Mouse (Mus musculus) hindbrain, embryonic 12.5 days (tissue): ENCODE measurements at regions not wholly inside any gene's neighbourhood (a gene's known extent, or its start where the extent isn't known, plus 50 kb on each side); places are given as distances from the start of the nearest gene placed in this dataset.

ENCODE experiments used
- ATAC-seq: fragments of 200-750 bp; cut with Nextera tagmentation; 2 replicates; pipeline ENCODE4 v1.8.0; 2017; ENCODE audit warnings: moderate TSS enrichment; ENCODE audit not compliant: low FRiP score
- H3K27ac ChIP-seq: fragments of 300-500 bp; sonication (generic); 2 replicates; pipeline ENCODE4 v1.5.1; 2016; ENCODE audit warnings: mild to moderate bottlenecking
- H3K27me3 ChIP-seq: fragments of 300-500 bp; sonication (generic); 2 replicates; pipeline ENCODE4 v1.6.1; 2016; ENCODE audit warnings: mild to moderate bottlenecking
- H3K36me3 ChIP-seq: fragments of 300-500 bp; sonication (generic); 2 replicates; pipeline ENCODE4 v1.6.1; 2016; ENCODE audit warnings: mild to moderate bottlenecking
- H3K4me1 ChIP-seq: fragments of 300-500 bp; sonication (generic); 2 replicates; pipeline ENCODE4 v1.6.1; 2016
- H3K4me2 ChIP-seq: fragments of 300-500 bp; sonication (generic); replicated peaks from 2 replicates; pipeline ENCODE4 v1.6.1; 2016; ENCODE audit warnings: mild to moderate bottlenecking
- H3K4me3 ChIP-seq: fragments of 300-500 bp; sonication (generic); 2 replicates; pipeline ENCODE4 v1.5.1; 2016; ENCODE audit warnings: mild to moderate bottlenecking
- H3K9ac ChIP-seq: fragments of 300-500 bp; sonication (generic); 2 replicates; pipeline ENCODE4 v1.6.1; 2016; ENCODE audit warnings: mild to moderate bottlenecking, moderate library complexity
- H3K9me3 ChIP-seq: fragments of 300-500 bp; sonication (generic); replicated peaks from 2 replicates; pipeline ENCODE4 v1.6.1; 2016; ENCODE audit warnings: mild to moderate bottlenecking
- WGBS: fragments of 180-500 bp; shearing (Covaris S2); methylation state at CpG from one replicate; pipeline ENCODE4 v1.1.7; 2016; 5-methylcytosine and 5-hydroxymethylcytosine counted together

DNA sequence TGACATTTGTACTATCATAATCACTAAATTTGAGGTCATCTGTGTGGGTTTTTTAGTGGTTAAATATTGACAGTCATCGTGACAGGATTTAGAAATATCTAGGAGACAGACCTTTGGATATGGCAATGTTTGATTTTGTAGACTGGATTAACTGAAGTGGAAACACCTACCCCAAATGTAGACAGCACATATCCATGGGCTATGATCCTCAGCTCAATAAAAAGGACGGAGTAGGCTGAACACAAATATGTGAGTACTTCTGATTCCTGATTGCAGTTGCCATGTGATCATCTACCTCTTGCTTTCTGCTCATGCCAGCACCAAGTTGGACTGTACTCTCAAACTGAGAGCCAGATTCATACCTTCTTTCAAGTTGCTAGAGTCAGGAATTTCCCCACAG is 674.4 kb downstream of the Kcna4 start:
- H3K4me3 ChIP-seq: no peak overlapping the region
- H3K9me3 ChIP-seq: no peaks in the 10 kb centered on the region
- no peak overlapping the region for H3K9ac ChIP-seq
- H3K27me3 ChIP-seq: no peaks in the 10 kb centered on the region
- H3K36me3 ChIP-seq: no peaks in the 10 kb centered on the region
- H3K4me2 ChIP-seq: no peak overlapping the region
- peaks cover 8% of the 10 kb centered on the region; the same call in 1 of the 2 replicates for H3K4me1 ChIP-seq
- H3K27ac ChIP-seq: no peak overlapping the region
- 94% methylated on average over 2 of the region's 2 CpGs for WGBS
- no peak for ATAC-seq

DNA sequence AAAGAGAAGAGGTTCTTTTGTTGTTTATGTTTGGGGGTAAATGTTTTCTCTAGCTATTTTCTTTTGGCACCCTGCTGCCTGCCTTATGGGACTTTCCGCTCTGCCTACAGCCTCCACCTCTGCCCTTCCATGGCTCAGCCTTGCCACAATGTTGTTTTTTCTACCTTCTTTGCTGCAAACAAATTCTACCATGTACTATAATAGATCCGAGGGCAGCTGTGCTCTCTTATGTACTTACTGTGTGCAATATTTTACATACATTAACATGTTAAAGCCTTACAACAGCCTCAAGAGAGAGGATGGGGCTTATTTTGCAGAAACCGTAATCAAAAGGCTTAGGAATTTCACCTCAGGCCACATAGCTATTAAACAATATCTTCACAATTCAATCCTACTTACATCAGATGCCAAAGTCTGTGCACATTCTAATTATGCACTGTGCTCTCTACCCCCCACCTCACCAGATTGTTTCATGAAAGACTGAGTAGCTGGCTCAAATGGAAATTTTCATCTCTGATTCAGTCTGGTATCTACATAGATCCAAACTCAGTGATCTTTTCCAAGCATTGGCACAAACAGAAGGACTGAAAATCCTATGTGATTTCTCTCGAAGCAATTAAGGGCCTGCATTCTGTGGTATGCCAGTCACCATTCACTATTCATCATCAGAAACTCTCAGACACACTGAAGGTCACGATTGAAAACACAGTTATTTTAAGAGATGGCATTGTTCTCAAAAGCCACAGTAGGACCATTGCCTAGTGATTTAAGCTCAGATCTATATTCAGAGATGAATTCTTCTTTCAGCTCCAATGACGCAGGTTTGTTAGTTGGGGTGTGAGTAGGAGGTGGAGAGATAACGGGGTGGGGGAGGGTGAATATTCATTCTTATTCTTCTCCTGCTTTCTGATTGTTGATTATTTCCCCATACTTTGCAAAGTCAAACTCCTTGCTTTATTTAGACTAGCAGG is 675.2 kb downstream of the Kcna4 start:
- ATAC-seq: peak; percentile 78
- Histone ChIP-seq H3K4me2 (no peak overlapping the region), H3K4me3 (no peak overlapping the region), H3K36me3 (no peaks in the 10 kb centered on the region), H3K9me3 (no peaks in the 10 kb centered on the region), H3K9ac (no peak overlapping the region), H3K27me3 (no peaks in the 10 kb centered on the region), H3K4me1 (peaks cover 8% of the 10 kb centered on the region; the same call in 1 of the 2 replicates), H3K27ac (peak overlapping the region; percentile 48)
- WGBS: 59% methylated on average over 7 of the region's 7 CpGs

GRCm38 (mm10) chr2:107968526-107968925 is 678.1 kb downstream of the Kcna4 start:
- no peak overlapping the region for H3K9ac ChIP-seq
- H3K36me3 ChIP-seq: no peaks in the 10 kb centered on the region
- no peaks in the 10 kb centered on the region for H3K27me3 ChIP-seq
- ATAC-seq: no peak
- H3K4me3 ChIP-seq: no peak overlapping the region
- H3K27ac ChIP-seq: no peak overlapping the region
- H3K4me1 ChIP-seq: peaks cover 8% of the 10 kb centered on the region; the same call in 1 of the 2 replicates
- H3K9me3 ChIP-seq: no peaks in the 10 kb centered on the region
- 38% methylated on average over 2 of the region's 2 CpGs for WGBS
- H3K4me2 ChIP-seq: no peak overlapping the region

GRCm38 (mm10) chr2:107969526-107969925 is 679.1 kb downstream of the Kcna4 start:
- H3K9me3 ChIP-seq: no peaks in the 10 kb centered on the region
- no peak overlapping the region for H3K4me2 ChIP-seq
- WGBS: 88% methylated on average over 2 of the region's 2 CpGs
- H3K27ac ChIP-seq: no peak overlapping the region
- no peak overlapping the region for H3K4me3 ChIP-seq
- H3K9ac ChIP-seq: no peak overlapping the region
- H3K27me3 ChIP-seq: no peaks in the 10 kb centered on the region
- peaks cover 8% of the 10 kb centered on the region; the same call in 1 of the 2 replicates for H3K4me1 ChIP-seq
- no peak for ATAC-seq
- H3K36me3 ChIP-seq: no peaks in the 10 kb centered on the region

DNA sequence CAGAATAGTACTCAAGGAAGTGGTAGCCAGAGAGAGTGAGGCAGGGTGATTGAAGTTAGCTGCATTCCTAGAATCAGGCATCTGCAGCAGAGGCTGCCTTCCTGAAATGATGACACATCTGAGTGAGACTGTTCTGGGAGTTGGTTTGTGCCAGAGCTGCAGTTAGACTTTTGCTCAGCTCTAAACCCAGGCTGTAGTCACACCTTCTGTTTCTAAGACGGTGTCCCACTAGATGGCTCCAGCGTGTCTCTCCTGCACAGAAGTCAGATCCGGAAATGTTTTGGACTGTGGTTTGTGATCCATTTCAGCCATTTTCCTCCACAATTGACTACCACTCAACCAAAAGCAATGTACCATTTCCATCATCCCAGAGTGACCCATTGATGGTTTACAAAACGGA is 683.1 kb downstream of the Kcna4 start:
- H3K4me2 ChIP-seq: no peak overlapping the region
- no peak overlapping the region for H3K9ac ChIP-seq
- H3K9me3 ChIP-seq: no peaks in the 10 kb centered on the region
- H3K36me3 ChIP-seq: no peaks in the 10 kb centered on the region
- H3K4me1 ChIP-seq: no peaks in the 10 kb centered on the region
- no peak overlapping the region for H3K4me3 ChIP-seq
- H3K27ac ChIP-seq: no peak overlapping the region
- no peak for ATAC-seq
- no peaks in the 10 kb centered on the region for H3K27me3 ChIP-seq
- 78% methylated on average over 4 of the region's 4 CpGs for WGBS

DNA sequence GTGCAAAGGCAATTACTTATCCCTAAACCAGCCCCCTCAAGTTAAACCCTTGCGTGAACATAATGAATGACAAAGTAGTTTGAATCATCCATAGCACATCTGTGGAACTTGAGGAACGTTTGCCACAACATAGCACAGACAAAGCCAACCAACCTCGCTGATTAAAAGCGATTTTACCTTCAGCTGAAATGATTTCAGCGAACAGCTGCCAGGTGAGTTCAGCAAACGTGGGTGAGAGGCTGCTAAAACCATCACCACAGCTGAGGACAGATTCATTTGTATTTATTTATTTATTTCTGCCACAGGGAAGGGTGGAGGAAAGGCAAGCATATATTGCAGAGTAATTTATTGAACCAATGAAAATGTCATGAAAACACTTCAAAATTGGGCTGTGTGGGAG is 704.4 kb downstream of the Kcna4 start:
- H3K36me3 ChIP-seq: no peaks in the 10 kb centered on the region
- no peak overlapping the region for H3K9ac ChIP-seq
- H3K4me1 ChIP-seq: no peaks in the 10 kb centered on the region
- H3K27me3 ChIP-seq: no peaks in the 10 kb centered on the region
- no peak overlapping the region for H3K4me2 ChIP-seq
- no peak overlapping the region for H3K4me3 ChIP-seq
- WGBS: 67% methylated on average over 6 of the region's 6 CpGs
- no peak overlapping the region for H3K27ac ChIP-seq
- no peak for ATAC-seq
- H3K9me3 ChIP-seq: no peaks in the 10 kb centered on the region

- Histone ChIP-seq H3K4me2 (no peak overlapping the region), H3K9me3 (no peaks in the 10 kb centered on the region), H3K27me3 (no peaks in the 10 kb centered on the region), H3K4me1 (no peaks in the 10 kb centered on the region), H3K4me3 (no peak overlapping the region), H3K36me3 (no peaks in the 10 kb centered on the region), H3K9ac (no peak overlapping the region), H3K27ac (no peak overlapping the region)
- 88% methylated on average over 3 of the region's 3 CpGs for WGBS
- ATAC-seq: no peak
Observed at GRCm38 (mm10) chr2:108011534-108011933, 721.1 kb downstream of the Kcna4 start.

- ATAC-seq: no peak
- Histone ChIP-seq H3K9me3 (no peaks in the 10 kb centered on the region), H3K27me3 (no peaks in the 10 kb centered on the region), H3K4me2 (no peak overlapping the region), H3K4me1 (no peaks in the 10 kb centered on the region), H3K36me3 (no peaks in the 10 kb centered on the region), H3K9ac (no peak overlapping the region), H3K4me3 (no peak overlapping the region), H3K27ac (no peak overlapping the region)
- 66% methylated on average over 3 of the region's 3 CpGs for WGBS
Observed at GRCm38 (mm10) chr2:108023206-108023605, 732.8 kb downstream of the Kcna4 start.

- Histone ChIP-seq H3K9ac (no peak overlapping the region), H3K4me1 (peaks cover 11% of the 10 kb centered on the region; the same call in 1 of the 2 replicates), H3K9me3 (no peaks in the 10 kb centered on the region), H3K4me2 (no peak overlapping the region), H3K27me3 (no peaks in the 10 kb centered on the region), H3K4me3 (no peak overlapping the region), H3K36me3 (no peaks in the 10 kb centered on the region), H3K27ac (no peak overlapping the region)
- ATAC-seq: no peak
- 89% methylated on average over 2 of the region's 2 CpGs for WGBS
Observed at GRCm38 (mm10) chr2:108030657-108031056, 740.2 kb downstream of the Kcna4 start.

DNA sequence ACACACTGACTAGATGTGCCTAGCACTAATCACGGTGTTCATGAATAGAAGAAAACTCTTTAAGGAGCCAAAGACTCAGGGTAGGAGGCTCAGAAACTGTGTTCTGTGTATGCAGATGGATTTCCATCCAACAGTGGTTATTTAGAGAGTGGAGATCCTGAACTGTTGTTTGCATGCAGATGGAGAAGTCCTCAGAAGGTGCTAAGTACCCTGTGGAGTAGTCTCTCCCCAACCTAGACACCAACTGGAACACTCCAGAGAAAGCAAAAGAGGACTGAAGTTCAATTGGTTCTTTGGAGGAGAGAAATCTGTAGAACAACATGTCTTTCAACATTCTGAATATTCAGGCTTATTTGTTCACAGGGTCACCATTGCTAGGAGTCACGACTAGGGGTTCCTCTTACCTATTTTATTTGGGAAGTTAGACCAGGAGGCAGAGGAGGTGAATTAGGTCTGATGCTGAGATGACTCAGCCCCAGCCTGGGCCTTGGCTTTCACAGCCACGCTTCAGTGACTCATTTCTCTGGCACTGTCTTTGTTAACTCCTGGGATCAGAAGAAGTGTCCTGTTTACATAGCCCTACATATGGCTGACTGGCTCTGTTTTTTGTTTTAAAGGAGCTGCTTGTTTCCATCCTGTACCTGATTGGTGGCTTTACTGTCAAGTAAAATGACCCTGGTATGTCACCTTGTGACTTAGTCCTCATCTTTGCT is 742.0 kb downstream of the Kcna4 start:
- no peak for ATAC-seq
- Histone ChIP-seq H3K9me3 (no peaks in the 10 kb centered on the region), H3K36me3 (no peaks in the 10 kb centered on the region), H3K4me3 (no peak overlapping the region), H3K4me2 (no peak overlapping the region), H3K9ac (no peak overlapping the region), H3K27me3 (no peaks in the 10 kb centered on the region), H3K27ac (no peak overlapping the region), H3K4me1 (peaks cover 11% of the 10 kb centered on the region; the same call in 1 of the 2 replicates)
- 63% methylated on average over 3 of the region's 3 CpGs for WGBS

- ATAC-seq: peak; percentile 78; the same call in 1 of the 2 replicates
- Histone ChIP-seq H3K4me1 (peaks cover 11% of the 10 kb centered on the region; the same call in 1 of the 2 replicates), H3K27me3 (no peaks in the 10 kb centered on the region), H3K9ac (no peak overlapping the region), H3K4me2 (no peak overlapping the region), H3K27ac (no peak overlapping the region), H3K36me3 (no peaks in the 10 kb centered on the region), H3K9me3 (no peaks in the 10 kb centered on the region), H3K4me3 (no peak overlapping the region)
- 52% methylated on average over 8 of the region's 8 CpGs for WGBS
Observed at GRCm38 (mm10) chr2:108033328-108034182, 743.1 kb downstream of the Kcna4 start.

DNA sequence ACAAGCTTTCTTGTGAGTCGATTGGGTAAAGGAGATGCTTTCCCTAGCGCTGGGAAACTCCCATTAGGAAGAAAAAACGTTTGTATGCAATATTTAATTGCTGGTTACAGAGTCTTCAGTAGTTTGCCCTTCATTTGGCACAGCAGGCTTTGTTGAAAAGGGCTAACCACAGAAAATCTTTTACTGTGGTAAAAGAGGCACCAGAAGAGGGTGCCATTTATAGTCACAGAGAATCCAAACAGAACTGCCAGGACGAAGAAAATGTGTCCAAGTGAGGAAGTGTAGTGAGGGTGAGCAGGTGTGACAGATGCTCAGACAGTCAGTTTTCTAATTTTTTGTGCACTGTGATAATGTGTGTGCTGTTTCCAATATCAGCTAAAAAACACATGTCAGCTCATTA is 744.4 kb downstream of the Kcna4 start:
- WGBS: 49% methylated on average over 4 of the region's 4 CpGs
- Histone ChIP-seq H3K27me3 (no peaks in the 10 kb centered on the region), H3K4me1 (peaks cover 11% of the 10 kb centered on the region; the same call in 1 of the 2 replicates), H3K4me3 (no peak overlapping the region), H3K4me2 (no peak overlapping the region), H3K36me3 (no peaks in the 10 kb centered on the region), H3K9me3 (no peaks in the 10 kb centered on the region), H3K27ac (no peak overlapping the region), H3K9ac (no peak overlapping the region)
- no peak for ATAC-seq
